Mouse (Mus musculus) c-Kit-positive CD71-positive TER-119-positive erythroid progenitor cells, embryonic 14.5 days (primary cell): ENCODE results near the gene Kcnn1.

ENCODE experiments used
- DNase-seq: peaks from one replicate; pipeline ENCODE4 v3.0.0-alpha.2; 2013; ENCODE audit warnings: low spot score

Gene Kcnn1

GRCm38 (mm10) chr8:70893656-70894384, 30.8 kb upstream of the Kcnn1 start:
- DNase-seq: peak; percentile 86

- no peak for DNase-seq
These were observed 30.0 kb upstream of the Kcnn1 start for GRCm38 (mm10) chr8:70892896-70893655.

DNA sequence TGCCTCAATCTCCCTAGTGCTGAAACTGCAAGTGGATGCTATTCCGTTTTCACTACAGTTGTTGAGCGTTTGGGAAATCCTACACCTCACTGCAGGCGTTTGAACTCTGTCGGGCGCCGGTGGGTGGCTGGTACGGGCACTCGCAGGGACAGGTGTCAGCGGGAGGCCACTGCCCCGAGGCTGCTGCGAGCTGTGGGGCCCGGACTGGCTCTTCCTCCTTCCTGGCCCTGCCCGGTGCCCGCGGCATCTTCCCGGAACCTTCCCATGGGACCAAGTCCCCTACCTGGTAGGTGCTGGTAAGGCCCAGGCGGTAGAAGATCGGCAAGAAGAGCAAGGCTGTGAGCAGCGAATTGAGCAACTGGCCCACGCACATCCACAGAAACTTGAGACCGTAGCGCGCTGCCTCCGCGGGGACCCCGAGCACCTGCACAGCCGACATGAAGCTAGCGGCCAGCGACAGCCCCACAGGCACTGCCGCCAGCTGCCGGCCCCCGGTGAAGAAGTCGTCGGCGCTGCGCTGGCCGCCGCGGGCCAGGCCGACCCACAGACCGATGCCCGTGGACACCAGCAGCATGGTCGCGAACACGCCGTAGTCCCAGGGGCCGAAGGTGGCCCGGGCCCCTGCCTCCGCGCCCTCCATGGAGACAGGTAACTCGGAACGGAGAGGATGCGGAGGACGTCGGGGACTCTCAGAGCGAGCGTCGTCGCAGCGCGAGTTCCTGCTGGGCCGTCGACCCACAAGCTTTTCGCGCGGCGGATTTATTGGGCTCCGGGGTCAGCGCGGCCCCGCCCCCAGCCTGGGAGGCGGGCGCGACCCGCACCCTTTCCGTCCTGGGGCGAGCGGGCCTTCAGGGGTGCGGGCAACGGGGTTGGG, 29.2 kb upstream of the Kcnn1 start, which contains the start of gene Slc5a5:
Gene Slc5a5 (minus strand): TSS at position 736 of the 874 bp plus-strand sequence.
- DNase-seq: no peak

DNA sequence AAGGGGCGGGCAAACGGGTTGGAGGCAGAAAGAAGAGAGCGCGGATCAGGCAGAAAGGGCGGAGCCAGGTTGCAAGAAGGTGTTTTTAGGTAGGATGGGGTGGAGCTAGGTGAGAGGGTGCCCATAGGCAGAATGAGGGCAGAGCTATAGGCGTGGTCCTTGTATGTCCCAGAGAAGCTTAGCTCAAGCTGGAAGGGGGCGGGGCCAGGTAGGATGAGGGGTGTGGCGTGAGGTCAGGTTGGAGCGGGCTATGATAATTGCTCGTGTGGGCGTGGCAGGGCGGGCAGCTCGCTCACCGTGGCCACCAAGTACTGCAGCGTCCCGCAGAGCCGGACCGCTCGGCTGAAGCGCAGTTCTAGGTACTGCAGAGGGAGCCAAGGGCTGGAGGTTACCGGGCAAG, 28.3 kb upstream of the Kcnn1 start:
- DNase-seq: no peak

- no peak for DNase-seq
These were observed 27.6 kb upstream of the Kcnn1 start for GRCm38 (mm10) chr8:70890656-70891055.

DNA sequence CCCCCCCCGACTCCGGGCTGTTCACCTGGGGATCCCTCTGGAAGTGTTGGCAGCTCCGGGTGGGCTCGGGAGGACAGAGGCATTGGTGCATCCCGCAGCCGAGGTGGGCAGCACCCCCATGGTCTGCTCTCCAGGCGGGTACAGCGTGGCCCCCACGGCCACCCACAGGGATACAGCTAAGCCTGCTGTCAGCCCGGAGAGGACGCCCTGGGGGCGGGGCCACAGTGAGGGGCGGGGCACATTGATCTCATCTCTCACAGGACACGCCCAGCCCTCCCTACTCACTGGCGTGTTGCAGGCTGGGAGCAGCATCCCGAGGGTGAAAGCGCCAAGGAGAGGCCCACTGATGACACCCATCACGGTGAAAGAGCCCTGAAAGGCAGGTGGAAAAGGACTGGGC, 24.6 kb upstream of the Kcnn1 start:
- no peak for DNase-seq

- no peak for DNase-seq
These were observed 22.6 kb upstream of the Kcnn1 start for GRCm38 (mm10) chr8:70885612-70886011.

GRCm38 (mm10) chr8:70884683-70885082, 21.6 kb upstream of the Kcnn1 start:
- no peak for DNase-seq

GRCm38 (mm10) chr8:70884186-70884585, 21.1 kb upstream of the Kcnn1 start:
- DNase-seq: no peak

GRCm38 (mm10) chr8:70880546-70880945, 17.5 kb upstream of the Kcnn1 start:
- no peak for DNase-seq

DNA sequence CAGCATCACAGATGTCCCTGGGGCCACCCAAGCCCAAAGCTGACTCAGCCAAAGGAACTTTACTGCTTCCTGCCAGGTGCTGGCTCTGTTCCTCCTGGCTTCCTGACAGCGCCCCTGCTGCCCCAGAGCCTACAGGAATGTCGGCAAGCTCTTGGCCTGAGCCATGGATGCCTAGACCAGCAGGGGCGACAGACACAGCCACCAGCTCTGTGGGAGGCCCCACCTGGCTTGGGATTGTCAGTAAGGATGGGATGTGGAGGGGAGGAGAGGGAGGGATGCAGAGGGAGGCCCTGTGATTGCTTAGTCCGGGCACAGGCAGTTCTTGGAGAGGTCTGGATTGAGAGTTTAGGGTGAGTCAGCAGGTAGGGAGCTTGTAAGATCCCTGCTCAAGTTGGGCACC, 17.1 kb upstream of the Kcnn1 start:
- DNase-seq: no peak

GRCm38 (mm10) chr8:70879500-70879899, 16.4 kb upstream of the Kcnn1 start:
- DNase-seq: no peak

DNA sequence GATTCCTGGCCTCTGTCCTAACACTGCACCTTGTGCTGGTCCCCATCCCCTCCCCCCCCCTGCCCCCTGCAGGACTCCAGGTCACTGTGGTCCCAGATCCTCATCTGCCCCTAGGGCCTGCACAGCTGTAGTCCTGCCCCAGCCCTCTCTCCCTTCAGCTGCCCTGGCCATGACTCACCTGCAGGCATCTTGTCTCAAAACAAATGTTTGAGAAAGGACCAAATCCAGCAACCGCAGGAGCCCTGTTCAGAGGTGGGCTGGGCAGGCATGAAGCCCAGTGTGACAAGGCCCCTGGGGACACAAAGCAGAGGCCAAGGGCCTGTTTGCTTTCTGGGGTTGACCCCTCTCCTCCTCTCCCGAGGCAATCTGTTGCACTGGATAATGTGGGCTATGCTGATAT, 15.1 kb upstream of the Kcnn1 start:
- DNase-seq: no peak

- no peak for DNase-seq
These were observed 13.3 kb upstream of the Kcnn1 start for GRCm38 (mm10) chr8:70876382-70876781.

DNA sequence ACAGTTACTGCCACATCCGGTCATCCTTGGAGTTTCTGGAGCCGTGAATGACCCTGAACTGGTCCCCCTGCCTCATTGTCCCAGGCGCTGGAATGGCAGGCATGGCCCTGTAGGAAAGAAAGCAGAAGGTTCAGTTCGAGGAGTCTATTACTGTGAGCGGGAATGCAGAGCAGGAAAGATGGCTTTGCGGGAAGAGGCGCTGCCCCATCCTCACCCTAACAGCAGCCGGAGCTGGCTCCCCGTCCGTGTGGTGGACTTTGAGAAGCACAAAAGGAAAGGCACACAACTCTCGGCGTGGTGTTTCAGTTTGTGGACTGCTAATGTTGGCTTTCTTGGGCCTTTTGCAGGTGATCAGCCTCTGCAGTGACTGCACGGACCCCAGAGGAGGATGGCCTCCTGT, 11.4 kb upstream of the Kcnn1 start:
- no peak for DNase-seq

DNA sequence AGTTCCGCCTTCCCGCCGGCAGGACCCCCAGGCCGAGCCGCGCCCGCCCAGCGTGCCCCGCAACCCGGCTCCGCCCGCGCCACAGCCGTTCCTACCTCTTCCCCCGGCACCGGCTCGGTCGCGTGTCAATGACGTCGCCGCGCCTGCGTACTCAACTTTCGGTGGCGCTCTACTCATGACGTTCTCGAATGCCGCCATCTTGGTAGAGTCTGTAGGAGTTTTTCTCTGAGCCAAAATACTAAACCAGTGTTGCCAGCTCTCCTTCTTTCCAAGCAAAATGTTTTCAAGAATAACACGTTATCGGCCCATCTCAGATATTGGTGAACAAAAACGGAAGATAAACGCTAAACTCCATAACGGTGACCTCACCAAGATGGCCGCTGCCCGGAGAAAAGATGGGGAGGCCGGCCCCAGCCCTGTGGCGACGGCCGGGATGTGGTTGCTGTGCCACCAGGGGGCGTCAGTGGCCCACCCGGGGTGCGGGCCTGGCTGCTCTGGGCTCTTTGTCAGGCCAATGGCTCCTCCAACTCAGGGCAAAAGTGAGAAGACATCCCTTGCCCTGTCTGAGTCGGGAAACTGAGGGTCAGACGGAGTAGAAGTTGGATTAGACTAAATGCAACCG, 10.4 kb upstream of the Kcnn1 start, which contains the start of gene Ccdc124:
Gene Ccdc124 (minus strand): TSS at position 572 of the 622 bp plus-strand sequence.
- peak; percentile 95 for DNase-seq

DNA sequence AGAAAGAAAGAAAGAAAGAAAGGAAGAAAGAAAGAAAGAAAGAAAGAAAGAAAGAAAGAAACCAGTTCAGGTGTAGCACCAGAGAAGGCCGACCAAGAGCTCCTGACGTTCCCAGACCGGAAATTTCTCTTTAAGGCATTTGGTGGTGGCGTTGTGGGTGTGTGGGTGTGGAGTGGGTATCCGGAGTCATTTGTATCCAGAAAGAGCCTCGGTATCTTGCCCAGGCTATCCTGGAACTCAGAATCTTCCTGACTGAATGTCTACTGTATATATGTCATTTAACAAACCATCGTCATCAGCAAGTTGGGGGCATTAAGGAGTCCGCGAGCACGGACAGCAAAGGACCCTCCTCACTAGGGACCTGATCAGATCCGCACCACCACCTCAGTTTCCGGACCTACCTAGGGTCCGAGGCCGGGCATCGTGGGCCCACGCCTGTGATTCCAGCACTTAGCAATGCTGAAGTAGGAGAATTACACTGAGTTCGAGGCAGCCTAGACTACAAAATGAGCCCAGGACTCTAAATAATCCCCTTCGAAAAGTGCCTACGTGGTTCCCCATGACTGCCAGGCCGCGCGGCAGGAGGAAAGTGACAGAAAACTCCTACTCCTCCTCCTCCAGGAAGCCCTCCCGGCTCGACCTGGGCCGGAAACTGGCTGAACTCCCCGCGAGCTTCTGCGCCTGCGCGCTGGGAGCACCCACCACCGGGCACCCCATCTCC, 9.7 kb upstream of the Kcnn1 start:
- no peak for DNase-seq

DNA sequence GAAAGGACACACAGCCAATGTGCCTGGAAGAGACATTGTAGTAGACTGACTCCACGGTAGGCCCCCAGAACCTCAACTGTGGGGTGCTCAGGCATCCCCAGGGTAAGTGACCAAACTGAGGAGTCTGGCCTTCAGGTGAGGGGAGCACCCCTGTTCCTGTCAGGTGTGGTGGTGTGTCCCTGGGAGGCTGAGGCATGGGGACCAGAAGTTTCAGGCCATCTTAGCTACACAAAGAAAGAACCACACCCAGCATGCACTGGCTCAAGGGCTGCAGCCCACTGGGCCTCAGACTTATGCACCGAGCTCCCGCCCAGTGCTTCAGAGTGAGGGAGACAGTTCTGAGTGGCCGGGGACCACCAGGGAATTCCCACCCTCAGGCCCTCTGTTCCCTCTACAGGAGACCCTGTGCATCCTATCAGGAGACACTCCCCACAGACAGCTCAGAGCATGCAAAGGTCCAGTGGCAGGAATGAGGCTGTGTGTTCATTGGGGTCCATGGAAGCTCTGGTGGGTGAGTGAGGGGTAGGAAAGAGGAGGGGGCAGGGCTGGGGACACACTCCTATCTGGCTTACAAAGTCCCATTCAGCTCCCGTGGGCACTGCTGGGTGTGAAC, 8.2 kb upstream of the Kcnn1 start:
- DNase-seq: no peak

GRCm38 (mm10) chr8:70869601-70870041, 6.6 kb upstream of the Kcnn1 start:
- peak; percentile 68 for DNase-seq

GRCm38 (mm10) chr8:70869199-70869571, 6.1 kb upstream of the Kcnn1 start:
- DNase-seq: no peak
